Mouse (Mus musculus) erythroid progenitor cell, adult 5-6 weeks (primary cell): ENCODE data around the gene Olfm2. TPM values are rescaled to one million over a fixed set of nuclear protein-coding genes. Genes with fewer than 3 reads are reported as not detected.
"Not testable (repeated sequence)": the region's sequence is repeated elsewhere in the genome, so short reads cannot be mapped to it uniquely, and the experiment has no call there.

Experiments used
- ATAC-seq: replicated peaks from 2 replicates; pipeline ENCODE4 v1.8.0; 2016; ENCODE audit warnings: moderate number of reproducible peaks, mild to moderate bottlenecking, moderate TSS enrichment, inconsistent platforms; ENCODE audit not compliant: poor library complexity, low FRiP score, severe bottlenecking
- total RNA-seq, 2 experiments: library from RNA; stranded (forward) in 1 of 2; stranded (reverse) in 1 of 2; fragments of 150-400 nt in 1 of 2; fragments of 186-747, 209-891 nt in 1 of 2; gene quantifications; 2 replicates each; pipeline versions ENCODE4 v1.2.3 to v1.2.4; 2015 to 2017; ENCODE audit warnings: low replicate concordance in 2 of 2

The Olfm2 gene
- total RNA-seq, 2 experiments from 2014 or later = not detected

DNA sequence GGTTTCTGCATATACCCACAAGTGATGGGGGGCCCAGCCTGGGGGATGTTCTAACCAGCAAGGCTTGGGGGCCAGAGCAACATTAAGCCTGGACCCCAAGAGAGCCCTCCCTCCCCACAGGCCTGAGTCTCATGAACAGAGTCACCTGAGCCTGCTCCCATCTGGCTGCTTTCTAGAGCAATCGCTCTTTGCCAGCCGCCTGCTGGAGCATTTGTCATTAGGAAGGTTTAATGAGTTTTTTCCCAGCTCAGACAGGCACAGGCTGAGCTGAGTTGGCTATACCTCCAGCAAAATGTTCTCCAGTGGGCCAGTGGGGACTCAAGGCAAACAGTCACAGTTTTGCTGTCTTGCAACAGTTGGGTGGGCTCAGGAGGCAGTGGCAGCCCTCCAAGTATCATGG is 81.8 kb downstream of the Olfm2 start:
- no peak for ATAC-seq

DNA sequence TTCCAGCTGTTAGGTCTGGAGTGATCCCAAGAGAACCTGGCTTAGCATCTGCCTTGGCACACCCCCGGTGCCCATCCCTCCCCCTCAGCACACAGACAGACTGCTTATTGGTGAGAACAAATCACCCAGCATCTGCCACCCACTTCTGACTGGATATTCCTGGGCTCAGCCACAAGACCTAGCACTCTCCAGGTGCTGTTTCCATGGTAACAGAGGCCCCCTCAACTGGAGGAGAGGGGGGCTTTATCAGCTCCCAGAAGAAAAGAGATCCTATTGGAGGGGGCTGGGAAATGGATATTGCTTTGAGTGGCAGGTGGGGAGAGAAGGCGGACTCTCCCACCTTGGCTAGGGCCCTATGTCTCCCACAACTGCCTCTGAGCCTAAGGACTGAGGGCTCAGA is 82.2 kb downstream of the Olfm2 start:
- ATAC-seq = no peak

DNA sequence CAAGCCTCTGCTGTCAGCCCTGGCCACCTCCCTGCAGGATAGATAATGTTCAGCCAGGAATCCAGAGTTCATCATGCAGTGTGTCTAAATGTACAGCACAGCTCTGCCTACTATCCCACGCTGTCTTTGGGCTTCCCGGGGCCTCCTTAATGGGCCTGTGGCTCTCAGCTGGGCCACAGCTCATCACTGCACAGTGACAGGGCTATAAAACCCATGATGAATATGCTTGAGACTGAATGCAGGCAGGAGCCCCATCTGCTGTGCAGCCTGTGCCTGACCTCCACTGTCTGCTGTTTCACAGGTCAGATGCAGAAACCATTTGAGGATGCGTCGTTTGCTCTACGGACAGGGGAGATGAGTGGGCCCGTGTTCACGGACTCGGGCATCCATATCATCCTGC is 83.3 kb downstream of the Olfm2 start:
- ATAC-seq = no peak

DNA sequence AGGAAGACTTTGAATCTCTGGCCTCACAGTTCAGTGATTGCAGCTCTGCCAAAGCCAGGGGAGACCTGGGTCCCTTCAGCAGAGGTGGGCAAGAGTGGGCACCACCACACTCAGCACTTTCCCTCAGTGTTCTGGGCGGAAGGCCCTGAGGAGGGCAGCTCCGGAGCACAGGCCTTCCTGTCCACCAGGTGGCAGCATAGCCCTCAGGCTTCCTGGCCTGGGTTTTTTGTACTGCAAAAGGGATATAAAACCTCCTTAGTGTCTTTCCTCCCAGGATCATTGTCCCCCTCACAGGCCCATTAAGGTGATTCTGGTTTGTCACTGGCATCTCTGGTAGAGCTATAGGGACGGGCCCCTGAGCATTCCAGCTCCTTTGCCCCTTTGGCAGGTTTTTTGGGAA is 83.8 kb downstream of the Olfm2 start:
- peak; percentile 55 for ATAC-seq

DNA sequence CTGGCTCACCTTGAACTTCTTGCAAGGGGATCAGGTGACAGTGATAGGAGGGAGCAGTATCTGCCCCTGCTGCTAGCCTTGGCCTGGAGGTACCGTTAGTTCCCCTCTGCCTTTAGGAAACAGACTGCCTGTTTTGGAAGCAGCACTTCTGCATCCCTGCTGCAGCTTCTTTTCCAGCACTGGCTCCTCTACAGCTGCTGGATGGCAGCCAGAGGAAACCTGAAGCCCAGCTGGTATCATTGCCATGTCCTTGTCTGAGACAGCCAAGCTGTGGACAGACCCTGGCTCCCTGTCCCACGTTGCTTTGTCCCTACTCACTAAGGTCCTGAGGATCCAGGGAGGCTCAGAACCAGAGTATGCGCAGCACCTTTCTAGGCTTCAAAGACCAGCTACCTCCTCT is 88.6 kb downstream of the Olfm2 start:
- ATAC-seq = no peak

DNA sequence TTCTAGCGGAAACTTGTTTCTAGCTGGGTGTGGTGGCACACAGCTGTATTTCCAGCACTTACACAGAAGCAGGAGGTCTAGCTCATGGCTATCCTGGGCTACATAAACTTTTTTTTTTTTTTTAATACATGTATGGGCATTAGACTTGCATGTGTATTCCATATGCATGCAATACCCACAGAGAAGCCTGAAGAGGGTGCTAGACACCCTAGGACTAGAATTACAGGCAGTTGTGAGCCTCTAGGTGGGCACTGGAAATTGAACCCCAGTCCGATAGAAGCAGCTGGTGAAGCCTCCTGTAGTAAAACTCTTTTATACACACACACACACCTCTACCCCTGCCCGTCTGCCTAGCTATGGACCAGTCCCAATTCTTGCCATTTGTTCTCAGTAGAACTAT is 92.3 kb downstream of the Olfm2 start:
- no peak for ATAC-seq

DNA sequence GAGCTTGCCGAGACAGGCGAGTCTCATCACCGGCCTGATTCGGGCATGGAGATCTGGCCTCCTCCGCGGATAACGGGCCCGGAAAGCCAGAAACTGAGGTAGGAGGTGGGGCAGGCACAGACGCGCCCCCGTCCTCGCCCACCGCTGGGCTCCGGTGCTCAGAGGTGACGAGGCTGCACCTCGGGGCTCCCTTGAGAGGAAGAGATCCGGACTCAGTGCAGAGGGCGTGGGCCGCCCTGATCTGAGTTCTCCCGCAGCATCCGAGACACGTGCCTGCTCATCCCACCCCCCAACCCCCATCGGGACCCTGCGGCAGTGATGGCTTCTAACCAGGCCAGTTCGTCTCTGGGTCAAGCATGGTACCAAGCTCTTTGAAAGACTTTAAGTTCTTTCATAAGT is 93.9 kb downstream of the Olfm2 start:
- ATAC-seq = peak; percentile 17

DNA sequence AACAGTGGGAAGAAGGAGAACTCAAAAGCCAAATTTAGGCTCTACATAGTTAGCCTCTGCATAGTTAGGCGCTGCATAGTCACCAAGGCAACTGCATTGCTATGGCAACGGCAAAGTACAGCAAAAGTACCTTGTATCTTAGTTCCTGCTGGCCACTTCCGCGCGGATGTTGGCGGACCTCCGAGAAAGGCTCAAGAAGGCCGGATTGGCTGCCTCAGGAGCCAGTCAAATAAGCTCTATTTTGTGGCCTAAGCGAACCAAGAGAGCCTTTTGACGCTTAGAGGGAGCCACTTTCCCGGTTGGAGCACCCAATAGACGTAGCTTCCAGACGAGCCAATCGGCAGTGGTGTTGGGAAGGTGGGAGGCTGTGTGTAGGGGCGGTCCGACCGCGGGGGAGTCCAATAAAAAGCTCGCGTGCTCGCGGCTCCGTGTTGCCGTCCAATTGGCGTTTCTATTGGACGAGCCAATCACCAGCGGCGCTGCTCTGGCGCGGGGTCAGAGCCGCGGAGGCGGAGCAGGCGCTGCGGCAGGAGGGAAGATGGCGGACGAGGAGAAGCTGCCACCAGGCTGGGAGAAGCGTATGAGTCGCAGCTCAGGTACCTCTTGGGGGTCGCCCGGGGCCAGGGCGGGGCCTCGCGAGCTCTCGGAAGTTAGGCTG is 94.4 kb downstream of the Olfm2 start, which contains the start of gene Pin1:
TSS of gene Pin1 (plus strand) at position 494 of the 658 bp plus-strand sequence.
- ATAC-seq = peak; percentile 95

DNA sequence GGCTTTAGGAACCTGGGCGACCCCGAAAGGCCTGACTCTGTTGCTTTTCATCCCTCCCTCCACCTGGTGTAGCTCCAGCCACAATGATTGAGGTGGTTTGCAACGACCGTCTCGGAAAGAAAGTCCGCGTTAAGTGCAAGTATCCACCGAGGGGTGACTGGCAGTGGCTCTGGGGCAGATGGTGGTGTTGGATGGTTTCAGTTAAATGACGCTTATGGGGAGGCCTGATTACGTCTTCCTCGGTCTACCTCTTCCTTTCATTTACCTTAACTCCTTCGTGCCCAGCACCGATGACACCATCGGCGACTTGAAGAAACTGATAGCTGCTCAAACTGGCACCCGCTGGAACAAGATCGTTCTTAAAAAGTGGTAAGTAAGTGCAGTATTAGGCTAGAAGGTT is 101.0 kb downstream of the Olfm2 start:
- ATAC-seq = no peak

DNA sequence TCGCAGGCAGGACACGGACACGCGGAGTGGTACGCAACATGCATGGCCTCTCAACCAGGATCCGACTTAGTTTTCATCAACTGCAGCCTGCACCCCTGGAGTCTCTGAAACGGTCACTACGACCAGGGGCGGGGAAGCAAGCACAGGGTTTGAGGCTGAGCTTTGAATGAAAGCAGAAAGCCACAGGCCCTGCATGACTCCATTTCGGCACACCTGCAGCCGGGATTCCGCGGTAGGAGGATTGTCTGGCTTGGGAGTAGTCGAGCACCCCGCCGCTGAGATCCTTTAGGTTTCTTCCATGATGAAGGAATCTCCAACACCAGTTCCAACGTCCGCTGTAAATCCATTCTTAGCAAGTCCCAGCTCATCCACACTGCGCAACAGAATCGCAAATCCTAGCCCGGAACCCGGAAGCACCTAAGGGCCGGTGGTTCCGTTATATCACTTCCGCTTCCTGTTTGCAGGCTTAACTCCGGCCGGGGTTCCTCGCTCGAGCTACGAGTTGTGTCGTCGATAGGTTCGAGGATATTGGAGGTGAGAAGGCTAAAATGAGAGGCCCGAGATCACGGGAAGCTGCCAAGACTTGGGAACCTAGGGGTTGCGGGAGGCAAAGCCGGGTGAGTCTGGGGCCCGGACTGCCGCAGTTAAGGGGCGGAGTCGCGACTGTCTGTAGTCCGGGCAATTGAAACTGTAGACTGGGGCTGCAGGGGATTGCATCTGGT is 101.6 kb downstream of the Olfm2 start, which contains the start of gene Fbxl12:
TSS of gene Fbxl12 (minus strand) at position 408 of the 722 bp plus-strand sequence.
- peak; percentile 81 for ATAC-seq

DNA sequence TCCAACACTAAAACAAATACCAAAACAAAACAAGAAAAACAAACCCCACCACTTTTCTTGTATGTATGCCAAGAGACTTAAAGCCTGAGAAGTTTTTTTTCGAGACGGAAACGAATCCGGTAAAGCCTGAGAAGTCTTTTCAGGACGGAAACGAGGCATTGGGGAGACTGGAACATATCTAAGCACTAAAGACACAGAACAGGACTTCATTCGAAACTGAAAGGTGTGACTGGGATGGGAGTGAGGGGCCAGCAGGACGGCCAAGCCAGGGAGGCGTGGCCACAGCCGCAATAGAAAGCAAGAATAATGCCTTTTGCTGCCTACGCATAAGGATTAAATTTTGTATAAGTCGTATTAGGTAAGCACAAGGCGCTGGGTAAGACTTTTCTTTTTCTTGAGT is 102.4 kb downstream of the Olfm2 start:
- 0 out of 2 replicates have a peak, but pooled peaks have one; percentile 25 for ATAC-seq

DNA sequence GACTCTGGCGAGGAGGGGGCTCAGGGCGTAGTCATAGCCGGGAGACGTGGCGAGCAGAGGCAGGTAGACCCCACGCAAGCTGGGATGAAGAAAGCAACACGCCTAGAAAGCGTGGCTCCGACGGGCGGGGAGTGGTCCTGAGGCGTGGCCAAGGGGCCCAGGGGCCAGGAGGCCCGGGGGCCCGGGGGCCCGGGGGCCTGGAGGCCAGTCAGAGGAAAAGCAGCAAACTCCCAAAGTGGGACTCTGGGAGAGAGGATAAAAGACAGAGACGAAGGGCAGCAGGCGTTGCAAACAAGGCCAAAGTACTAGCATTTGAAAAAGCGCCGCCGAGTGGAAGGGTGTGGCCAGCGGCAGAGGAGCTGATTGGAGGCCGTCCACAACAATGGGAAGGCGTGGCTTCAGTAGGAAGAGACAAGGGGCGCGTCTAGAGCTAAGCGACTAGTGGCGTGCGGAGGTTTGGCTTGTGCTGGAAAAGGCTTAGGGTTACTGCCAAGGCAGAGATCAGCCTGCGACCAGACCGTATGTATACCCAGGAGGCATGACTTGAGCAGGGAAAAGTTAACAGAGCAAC is 103.2 kb downstream of the Olfm2 start:
- ATAC-seq = peak; percentile 71

DNA sequence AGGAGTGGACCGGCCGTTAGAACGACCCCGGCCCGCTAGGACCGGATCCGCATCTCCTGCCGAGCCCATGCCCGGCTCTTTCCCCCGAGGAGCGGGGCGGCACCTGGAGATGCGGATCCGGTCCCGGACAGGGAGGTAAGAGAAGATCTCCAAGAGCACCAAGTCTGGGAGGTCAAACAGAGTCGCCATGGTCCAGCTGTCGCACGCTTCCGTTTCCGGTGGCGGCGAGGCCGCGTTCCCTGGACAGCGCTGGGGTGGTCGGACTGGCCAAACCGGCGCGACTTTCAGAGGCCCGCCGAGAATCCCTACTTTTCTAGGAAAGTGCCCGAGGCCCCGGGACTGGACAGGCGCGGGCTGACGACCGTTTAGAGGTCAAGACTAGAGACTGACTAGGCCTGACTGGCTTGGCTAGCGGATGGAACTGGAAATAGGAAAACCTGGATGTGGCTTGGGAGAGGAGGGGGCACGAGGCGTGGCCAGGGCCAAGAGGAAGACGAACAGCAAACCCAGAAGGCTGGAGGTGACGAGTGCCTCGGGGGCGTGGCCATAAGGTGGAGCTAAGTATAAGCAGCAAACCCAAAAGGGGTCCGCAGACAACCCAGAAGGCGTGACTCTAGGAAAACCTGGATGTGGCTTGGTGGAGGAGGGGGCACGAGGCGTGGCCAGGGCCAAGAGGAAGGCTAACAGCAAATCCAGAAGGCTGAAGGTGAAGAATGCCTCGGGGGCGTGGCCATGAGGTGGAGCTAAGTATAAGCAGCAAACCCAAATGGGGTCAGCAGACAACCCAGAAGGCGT is 103.9 kb downstream of the Olfm2 start, which contains the start of gene Ubl5:
TSS of gene Ubl5 (plus strand) at position 778 of the 795 bp plus-strand sequence.
- ATAC-seq = no peak

DNA sequence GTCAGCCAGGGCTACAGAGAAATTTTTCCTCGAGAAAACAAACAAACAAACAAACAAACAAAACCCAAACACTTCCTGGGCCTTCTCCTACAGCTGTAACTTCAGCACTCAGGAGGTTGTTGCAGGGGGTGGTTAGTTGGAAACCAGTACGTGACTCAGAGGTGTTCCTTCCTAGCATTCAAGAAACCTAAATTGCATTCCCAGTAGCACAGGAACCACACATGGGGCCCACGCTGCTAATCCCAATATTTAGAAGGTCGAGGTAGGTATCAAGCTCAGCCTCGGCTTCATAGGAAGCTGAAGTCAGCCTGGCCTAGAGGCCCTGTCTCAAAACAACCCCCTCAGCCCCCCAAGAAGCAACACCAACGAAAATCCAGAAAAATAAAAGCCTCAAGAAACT is 104.6 kb downstream of the Olfm2 start:
- no peak for ATAC-seq

DNA sequence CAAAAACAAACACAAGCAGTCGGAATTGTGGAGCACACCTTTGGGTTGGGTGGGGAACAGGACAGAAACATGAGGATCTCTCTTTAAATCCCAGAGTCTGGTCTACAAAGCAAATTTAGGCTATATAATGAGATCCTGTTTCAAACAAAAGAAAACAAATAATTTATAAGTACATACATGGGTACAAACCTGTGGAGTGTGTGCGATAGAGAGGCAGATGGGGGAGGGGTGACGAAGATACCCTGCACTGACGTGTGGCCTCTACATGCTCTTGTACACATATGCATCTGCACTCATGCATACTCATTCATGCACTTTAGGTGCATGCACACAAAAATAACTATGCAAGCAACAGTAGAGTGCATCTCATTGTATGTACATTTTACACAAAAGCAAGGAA is 106.7 kb downstream of the Olfm2 start:
- no peak for ATAC-seq

DNA sequence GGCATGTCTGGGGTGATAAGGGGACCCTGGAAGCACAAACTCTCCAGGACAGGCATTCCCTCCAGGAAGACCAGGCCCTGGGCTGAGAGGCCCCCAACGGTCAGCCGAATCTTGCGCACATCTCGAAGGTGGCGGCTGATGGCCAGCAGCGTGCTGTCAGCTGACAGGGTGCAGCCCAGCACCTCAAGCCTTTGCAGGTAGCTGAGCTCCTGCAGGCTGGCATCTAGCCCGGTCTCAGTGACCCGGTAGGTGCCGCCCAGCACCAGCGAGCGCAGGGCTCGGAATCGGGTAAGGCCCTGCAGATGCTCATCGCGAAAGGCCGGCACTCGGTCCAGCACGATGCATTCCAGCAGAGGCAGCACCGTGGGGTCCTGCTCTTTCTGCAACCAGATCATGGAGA is 107.6 kb downstream of the Olfm2 start:
- no peak for ATAC-seq

DNA sequence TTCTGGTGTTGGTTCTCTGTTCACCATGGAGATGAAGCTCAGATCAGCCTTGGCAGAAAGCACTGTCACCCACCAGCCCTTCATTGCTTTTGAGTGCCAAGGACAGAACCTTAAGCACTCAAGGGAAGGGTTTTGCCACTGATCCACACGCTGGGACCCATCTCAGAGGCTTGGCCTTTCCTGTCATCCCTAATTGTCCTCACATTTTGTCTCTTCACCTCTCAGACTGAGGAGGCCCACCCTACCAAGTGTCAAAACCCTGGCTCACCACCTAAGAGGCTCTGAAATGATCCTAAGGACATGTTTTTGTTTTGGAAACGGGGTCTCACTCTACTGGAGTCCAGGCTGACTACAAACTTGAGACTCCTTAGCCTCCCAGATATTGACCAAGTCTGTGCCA is 109.4 kb downstream of the Olfm2 start:
- ATAC-seq = no peak

DNA sequence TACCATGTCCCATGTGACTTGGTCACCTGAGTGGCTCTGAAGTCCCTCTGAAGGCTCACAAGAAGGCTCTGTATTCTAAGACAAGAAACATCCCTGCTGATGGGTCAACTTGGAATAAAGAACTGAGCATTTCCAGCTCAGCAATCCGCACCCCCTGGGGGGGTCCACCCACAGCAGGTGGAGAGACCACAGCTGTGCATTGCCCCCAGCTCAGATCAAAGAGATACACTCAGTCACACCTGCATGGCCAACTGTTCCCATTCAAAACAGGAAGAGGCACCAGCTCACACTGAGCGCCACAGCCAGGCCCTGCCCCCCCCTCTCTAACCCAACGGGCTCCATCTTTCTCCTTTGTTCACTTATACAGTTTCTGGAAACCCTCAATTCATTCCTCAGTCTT is 109.9 kb downstream of the Olfm2 start:
- ATAC-seq = no peak

DNA sequence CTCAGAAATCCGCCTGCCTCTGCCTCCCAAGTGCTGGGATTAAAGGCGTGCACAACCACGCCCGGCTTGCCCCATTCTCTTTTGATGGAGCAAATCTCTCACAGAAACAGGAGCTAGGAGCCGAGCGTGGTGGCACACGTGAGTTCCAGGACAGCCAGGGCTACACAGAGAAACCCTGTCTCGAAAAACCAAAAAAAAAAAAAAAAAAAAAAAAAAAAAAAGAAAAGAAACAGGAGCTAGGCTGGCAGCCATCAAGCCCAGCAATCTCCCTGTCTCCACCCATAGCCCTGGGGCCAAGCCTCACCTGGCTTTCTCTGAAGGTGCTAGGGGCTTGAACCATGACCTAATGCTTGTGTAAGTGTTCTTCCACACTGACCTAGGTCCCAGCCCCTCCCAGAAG is 110.5 kb downstream of the Olfm2 start:
- ATAC-seq = not testable (repeated sequence)

DNA sequence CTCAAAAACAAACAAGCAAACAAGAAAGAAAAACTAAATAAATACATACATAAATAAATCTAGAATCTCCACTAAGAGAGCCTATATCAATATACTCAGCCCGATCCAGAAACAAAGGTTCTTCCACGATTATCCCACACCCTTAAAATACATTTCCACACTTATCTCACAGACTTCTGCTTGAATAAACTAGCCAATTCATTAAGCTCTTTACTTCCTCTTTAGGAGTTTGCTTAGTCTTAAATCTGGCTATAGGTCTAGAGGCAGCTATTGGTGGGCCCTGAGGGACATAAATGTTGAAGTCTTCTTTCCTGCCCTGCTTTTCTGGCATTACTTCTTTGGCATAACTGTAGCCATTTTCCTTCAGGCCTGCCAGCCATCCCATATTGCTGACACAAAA is 114.8 kb downstream of the Olfm2 start:
- no peak for ATAC-seq
